Mouse (Mus musculus): Measurements from ENCODE around the gene Gm28043.

The Gm28043 gene

DNA sequence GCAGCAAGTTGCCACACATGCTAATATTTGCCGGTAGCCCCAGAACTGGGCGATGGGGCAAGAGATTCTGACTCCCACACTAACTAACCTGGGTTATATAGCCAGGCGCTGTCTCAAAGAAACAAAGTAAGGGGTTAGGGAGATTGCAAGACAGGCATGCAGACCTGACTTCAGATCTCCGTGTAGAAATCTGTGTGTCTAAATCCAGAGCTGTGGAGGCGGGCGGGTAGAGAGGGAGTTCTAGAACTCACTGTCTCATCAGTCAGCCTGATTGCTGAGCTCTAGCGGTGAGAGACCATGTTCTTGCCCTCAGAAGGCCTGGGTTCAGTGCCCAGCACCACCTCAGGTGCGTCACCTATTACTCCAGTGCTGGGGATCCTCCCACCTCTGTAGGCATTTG is 8.8 kb downstream of the Gm28043 start:
- in situ Hi-C loops (cut with MboI, MseI), result no loop called here

DNA sequence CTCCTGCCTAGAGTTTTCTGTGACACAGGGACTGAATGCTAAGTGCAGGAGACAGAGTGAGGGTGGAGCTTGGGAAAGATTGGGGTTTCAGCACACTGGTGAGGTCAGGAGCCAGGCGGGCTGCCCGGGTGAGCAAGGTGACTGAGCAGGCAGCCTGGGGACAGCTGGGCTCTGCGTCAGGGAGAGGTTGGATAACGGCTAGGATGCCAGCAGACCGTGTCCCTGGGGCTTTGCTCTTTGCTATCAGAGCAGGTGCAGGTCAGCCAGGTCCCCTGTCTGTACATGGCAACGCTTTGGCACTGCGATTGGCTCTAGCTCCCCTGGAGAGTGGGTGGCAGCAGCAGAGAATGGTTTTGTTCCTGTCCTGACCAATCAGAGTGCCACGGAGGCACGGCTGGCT is 12.6 kb downstream of the Gm28043 start:
- in situ Hi-C loops (cut with MboI, MseI), result no loop called here

DNA sequence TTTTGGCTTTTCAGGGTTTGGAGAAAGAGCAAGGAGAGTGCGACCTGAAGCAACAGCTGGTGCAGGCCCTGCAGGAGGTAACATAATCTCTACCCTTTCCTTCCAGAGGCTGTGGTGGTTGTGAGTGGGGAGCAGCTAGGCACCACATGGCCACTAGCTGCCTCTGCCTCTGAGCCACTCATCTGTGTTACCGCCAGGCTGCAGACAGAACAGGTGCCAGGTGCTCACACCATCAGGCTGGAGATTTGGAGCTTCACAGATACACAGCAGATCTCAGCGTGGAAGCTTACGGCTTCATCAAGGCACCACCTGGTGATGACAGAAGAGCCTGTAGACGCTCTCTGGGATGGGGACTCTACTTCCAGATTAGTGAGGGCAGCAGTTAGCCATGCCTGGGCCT is 14.3 kb downstream of the Gm28043 start:
- in situ Hi-C loops (cut with MboI, MseI), result no loop called here

DNA sequence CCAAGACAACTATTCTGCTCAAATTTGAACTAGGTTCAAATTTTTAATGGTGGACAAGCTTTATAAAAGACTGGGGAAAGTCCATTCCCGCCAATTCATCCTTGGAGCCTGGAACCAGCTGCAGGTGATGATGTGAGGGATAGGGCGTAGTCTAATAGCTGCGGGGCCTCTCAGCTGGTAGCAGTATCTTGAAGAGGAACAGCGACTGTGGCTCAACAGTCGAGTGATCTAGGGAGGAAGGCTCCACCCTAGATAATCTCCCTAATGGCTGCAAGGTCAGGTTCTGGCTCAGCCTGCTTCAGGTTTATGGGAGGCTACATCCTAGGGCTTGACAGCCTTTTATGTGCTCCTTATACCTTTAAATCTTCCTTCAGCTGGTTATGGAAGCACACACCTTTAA is 14.9 kb downstream of the Gm28043 start:
- in situ Hi-C loops (cut with MboI, MseI), result no loop called here

DNA sequence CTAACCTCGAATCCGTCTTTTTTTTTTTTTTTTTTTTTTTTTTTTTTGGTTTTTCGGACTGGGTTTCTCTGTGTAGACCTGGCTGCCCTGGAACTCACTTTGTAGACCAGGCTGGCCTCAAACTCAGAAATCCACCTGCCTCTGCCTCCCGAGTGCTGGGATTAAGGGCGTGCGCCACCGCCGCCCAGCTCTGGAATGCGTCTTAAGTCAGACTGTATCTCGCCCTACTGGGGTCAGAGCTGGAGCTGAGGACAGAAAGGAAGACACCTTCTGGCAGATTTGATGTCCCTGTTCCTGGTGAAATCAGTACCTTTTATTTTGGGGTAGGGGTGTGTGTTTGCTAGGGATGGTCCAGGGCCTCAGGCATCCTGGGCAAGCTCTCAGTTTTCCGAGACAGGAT is 17.6 kb downstream of the Gm28043 start:
- in situ Hi-C loops (cut with MboI, MseI), result no loop called here

DNA sequence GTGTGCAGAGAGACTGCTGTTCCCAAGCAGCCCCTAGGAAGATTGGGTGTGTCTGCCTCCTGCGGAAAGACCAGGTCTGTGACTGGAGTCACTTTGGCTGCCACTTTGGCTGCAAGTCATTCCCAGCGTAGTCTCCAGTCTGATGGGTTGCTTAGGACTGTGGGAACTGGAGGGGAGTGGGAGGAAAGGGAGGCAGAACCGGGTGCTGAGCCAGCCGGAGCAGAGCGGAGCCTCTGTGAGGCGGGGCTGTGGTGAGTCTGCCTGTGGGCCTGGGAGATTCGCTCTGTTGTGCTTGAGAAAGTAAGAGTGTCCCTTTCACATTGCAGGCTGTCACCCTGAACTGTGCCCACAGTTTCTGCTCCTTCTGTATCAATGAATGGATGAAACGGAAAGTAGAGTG is 20.8 kb downstream of the Gm28043 start:
- in situ Hi-C loops (cut with MboI, MseI), result no loop called here

DNA sequence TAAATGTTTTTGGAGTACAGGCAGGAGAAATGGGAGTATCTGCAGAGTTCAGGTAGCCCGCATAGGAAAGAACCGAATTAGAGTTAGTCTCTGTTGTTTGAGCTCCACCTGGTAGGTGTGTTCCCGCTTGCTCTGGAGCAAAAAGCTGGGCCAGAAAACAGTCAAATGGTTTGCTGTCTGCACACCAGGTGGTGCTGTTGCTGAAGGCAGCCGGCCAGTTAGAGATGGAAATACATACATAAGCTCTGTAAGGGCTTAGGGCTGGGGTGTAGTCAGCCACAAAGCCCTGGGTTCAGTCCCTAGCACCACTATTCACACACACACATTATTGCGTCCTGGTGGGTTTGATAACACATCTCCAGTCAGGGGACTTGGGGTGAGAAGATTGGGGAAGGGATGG is 21.4 kb downstream of the Gm28043 start:
- in situ Hi-C loops (cut with MboI, MseI), result no loop called here

DNA sequence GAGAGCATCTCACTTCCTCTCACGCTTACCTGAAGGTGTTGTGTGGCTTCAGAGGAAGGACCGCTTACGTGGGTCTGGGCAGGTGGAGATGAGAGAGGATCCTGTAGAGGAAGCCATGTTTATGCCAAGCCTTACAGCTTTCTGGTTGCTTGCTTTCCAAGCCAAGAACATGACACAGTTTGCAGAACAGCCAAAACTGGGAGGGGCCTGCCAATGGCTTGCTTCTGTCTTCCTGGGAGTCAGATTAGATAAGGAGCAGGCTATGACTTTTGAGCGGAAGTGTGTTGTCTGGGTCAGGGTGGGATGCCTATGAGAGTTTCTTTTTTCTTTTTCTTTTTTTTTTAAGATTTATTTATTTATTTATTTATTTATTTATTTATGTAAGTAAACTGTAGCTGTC is 22.7 kb downstream of the Gm28043 start:
- in situ Hi-C loops (cut with MboI, MseI), result no loop called here

DNA sequence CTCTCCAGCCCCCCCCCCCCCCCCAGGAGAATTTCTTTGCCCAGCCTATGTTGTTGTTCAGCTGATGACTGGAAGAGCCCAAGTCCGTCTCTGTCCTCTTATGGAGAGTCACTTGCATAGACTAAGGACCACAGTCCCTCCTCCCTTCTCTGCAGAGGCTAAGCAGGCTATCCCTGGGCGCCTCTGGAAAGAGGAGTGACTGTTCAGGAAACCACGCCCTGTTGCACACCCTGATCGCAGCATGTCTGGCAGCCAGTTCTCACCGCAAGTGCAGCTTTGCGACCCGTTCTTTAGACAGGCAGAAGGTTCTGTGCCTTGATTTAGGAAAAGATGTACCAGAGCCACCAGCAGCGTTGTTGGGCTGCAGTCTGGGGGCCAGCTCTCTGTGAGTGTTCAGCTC is 23.2 kb downstream of the Gm28043 start:
- in situ Hi-C loops (cut with MboI, MseI), result no loop called here

DNA sequence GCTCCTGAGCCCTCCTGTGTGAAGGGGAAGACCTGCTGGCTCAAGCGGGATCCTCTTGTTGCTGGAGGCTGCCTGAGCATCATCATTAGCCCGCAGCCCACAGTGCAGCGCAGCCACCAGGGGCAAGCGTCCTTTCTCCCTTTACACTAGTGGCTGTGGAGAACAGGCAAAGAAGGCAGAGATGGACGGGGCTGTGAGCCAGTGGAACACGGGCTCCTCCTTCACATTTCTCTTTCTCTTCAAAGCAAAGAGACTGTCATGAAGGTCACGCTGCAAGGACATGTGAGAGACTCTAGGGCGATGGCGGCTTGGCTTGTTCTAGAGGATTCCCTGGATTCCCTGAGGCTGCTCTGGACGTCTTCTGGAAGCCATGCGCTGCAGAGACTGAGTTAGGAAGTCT is 26.3 kb downstream of the Gm28043 start:
- in situ Hi-C loops (cut with MboI, MseI), result loop anchor here (10.0 kb wide), 1 partner anchor 1134 kb away; no protein-coding TSS in a partner anchor

DNA sequence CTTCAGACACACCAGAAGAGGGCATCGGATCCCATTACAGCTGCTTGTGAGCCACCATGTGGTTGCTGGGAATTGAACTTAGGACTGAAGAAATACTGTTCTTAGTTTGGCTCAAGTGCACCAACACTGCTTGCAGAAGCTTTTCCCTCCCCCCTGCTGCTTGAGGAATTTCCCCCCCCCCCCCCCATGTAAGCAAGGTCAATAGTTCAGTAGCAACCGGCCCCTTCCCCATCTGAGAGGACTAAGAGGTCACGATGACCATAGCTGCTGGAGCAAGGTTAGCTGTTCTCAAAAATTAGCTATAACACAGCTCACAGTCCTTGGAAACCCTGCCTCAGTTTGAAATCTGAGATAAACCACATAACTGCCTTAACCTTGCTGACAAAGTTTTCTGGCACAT is 27.5 kb downstream of the Gm28043 start:
- in situ Hi-C loops (cut with MboI, MseI), result loop anchor here (10.0 kb wide), 1 partner anchor 1133 kb away; no protein-coding TSS in a partner anchor

DNA sequence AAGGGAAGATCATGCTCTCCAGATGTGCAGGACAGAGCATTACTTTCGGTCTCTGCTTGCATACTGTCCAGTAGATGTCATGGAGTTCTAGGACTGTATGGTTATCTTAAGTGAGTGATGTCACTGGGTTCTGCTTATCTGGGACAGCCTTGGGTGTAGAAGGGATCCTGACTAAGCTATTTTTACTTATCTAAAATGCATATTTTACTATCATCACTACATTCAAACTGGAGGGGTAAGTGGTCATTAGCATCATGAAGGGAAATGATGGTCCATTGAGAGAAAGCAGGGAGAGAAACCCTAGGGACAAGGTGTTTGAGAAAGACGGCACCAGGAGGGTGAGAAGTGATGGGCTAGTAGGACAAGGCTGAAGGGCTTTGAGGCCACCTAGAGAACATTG is 43.6 kb downstream of the Gm28043 start:
- in situ Hi-C loops (cut with MboI, MseI), result loop anchor here (10.0 kb wide), 1 partner anchor 1083 kb away; the partner anchor contains the start of gene Lhfpl5

DNA sequence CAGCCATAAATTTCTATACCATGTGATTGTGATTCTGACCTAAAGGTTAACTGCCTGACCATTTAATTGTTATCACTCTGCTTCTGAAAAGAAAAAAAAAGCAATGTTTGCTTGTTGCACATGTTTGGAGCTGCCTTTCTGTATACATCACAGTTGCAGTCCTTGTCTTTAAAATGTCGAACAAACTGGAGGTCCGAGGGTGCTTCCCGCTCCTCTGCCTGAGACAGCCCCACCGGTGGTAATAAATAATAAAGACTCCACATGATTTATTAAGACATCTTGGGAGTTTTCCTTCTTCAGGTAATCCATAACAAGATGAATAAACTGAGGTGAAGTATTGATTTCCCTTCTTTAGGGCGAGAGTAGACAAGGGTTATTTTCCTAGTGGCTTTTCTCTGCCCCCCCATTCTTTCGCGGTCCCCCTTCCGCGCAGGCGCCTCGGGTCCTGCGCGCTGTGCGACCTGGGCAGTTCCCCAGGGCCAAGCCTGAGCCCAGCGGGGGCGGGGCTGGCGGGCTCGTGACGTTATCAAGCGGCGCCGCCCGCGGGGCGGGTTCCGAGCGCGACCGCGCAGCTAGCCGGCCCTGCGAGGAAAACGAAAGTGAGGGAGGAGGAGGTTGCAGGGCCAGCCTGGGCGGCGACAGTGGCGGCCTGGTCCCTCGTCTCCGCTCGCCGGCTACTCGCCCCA is 45.5 kb downstream of the Gm28043 start, which contains the start of gene Cmtr1:
TSS of gene Cmtr1 (plus strand) at position 520 of the 686 bp plus-strand sequence.
- in situ Hi-C loops (cut with MboI, MseI), result no loop called here

DNA sequence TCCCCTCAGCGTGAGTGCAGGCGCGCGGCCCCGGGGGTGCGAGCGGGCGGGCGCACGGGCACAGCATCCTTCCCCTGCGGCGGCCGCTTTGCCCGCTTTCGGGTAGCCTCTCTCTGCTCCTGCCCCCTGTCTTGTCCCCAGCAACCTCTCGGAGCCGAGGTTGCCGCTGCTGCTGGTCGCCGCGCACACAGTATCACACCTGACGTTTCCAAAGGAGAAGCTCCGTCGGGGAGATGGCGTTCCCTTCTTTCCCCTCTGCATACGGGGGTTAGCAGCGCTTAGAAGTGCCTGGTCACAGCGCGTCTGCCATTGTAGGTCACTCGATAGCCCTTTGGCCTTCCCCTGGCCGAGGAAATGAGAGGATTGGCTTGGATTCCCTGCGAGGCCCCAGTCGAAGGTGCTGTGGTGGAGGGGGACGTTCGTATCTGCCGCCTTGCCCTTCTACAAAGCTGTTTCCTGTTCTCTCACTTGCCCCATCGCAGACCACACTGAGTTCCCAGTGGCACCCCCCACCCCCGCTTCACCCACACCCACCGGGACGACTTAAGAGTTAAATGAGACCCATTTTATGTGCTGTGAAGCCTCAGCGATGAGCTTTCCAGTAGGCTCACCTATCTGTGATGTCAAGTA is 46.2 kb downstream of the Gm28043 start:
- in situ Hi-C loops (cut with MboI, MseI), result no loop called here

DNA sequence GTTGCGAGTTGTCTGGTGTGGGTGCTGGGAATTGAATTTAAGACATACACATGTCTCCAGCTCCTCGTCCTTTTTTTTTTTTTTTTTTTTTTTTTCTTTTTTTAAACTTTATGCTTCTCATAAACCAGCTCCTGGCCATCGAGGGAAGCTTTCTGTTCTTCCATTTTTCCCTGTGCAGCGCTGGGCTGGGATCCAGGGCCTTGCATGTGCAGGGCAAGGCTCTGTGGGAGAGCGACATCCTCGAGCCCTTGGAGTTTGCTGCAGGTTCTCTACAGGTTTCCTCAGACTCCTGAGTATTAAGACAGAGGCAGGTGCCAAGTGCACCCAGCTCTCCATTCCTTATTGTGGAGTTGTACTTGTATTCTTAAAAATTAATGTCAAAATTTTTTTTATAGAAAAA is 47.5 kb downstream of the Gm28043 start:
- in situ Hi-C loops (cut with MboI, MseI), result no loop called here

DNA sequence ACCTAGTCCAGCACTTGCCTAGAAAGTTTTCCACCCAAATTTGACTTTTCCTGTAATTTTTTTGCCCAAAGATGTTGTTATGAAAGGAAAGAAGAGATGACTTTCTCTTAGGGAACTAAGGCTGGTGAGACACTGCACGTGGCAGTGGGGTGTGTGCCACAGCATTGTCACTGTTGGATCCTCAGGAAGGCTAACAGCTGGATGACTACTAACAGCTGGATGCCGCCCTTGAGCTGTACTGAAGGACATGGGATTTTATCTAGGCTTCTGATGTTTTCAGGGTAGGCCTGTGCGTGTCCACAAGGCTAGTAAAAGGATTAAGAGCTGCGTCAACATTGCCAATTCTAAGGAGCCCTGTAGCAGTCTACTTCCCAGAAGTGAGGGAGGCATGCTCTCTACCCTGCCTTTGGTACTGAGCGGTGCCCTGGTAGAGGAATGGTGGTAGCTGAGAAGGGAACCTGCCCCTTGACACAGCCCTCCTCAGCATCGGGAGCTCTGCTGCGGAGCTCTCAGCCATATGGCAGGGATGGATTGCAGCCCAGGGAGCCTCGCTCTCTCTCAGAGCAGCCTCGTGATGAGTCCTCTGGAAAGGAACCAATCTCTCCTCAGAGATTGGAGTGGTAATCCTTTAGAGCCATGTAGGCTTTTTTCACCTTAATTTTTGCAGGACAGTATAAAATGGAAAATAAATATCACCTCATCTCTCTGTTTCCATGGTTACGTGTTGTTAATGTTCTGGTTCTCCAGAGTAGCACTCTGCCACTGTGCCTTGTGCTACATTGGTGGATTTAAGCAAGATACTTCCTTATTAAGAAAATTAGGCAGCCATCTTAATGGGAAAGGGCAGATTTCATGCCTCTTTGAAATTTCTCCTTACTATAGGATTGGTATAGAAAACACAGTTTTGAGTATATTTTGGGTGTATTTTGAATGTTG is 53.6 kb downstream of the Gm28043 start:
- in situ Hi-C loops (cut with MboI, MseI), result no loop called here

DNA sequence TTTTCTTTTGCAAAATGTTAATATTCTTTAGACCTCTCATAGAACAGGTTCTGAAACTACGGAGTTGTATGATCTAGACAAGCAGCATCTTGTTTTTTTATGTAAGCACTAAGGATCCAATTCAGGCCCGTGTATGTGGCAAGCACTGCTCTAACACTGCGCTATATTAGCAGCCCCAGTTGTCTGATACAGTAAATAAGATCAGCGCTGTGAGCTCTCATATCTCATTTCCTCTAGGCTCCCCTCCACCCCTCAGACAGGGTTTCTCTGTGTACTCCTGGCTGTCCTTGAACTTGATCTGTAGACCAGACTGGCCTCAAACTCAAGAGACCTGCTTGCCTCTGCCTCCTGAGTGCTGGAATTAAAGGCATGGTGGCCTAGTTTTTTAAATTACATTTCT is 54.4 kb downstream of the Gm28043 start:
- in situ Hi-C loops (cut with MboI, MseI), result no loop called here

DNA sequence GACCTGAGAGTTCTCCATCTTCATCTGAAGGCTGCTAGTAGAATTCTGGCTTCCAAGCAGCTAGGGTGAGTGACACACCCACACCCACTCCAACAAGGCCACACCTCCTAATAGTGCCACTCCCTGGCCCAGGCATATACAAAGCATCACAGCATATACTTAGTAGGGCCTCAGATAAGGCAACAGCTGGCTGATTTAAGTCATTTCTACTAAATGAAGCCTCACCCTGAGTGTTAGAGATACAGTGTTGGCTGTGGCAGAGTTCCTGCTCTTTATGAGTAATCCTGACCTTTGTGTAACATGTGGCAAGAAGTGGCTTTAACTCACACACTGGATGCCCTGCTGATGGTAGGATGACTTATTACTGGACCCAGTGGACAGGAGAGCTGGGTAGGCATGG is 55.3 kb downstream of the Gm28043 start:
- in situ Hi-C loops (cut with MboI, MseI), result no loop called here

DNA sequence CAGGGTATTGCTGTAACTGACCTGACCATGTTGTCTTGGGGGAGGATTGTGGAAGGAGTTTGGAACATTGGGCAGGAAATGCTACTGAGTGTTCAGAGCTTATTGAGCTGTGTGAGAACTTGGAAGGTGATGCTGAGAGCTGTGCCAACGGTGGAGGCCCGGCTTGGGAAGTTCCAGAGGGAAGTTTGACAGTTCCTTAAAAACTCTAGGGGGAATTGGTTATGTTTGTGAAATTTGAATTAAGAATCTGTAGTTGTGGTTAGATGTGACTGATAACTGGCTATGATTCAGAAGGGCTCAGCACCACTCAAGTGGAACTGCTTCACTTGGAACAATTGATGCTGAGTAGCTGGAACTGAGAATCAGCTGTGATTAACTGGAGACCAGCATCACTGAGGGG is 56.3 kb downstream of the Gm28043 start:
- in situ Hi-C loops (cut with MboI, MseI), result no loop called here

DNA sequence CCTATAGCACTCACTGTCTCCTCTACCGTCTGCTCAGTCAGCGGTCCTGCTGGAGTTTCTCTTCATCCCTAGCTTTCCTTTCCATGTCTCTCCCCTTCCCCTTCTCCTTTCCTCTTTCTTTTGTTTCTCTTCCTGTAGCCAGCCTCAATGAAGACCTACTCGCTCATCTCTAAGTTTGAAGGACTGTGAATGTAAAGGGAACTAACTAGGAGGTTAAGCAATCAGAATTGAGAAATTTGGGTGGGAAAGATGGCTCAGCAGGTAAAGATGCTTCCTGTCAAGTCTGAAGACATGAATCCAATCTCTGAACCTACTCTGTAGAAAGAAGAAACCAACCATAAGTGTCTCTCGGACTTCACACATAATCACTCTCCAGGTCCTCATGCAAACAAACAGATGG is 58.6 kb downstream of the Gm28043 start:
- in situ Hi-C loops (cut with MboI, MseI), result no loop called here

DNA sequence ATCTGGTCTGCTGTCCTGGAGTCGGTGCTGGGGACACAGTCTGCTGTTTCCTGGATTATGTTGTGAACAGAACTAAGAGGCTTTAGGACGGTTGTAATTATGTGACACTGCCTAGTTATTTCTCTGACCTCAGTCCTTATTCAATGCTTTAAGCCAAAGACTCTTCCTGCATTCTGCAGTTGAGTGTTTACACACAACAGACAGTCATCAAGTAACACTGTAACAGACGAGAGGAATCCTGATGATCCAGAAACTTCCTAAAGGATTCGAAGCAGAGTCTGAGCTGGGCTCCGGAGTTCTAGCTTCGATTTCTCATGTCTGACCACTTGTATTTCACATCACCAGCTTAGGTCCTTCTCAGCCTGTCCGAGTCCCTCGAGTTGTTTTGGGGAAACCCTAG is 63.9 kb downstream of the Gm28043 start:
- in situ Hi-C loops (cut with MboI, MseI), result no loop called here

DNA sequence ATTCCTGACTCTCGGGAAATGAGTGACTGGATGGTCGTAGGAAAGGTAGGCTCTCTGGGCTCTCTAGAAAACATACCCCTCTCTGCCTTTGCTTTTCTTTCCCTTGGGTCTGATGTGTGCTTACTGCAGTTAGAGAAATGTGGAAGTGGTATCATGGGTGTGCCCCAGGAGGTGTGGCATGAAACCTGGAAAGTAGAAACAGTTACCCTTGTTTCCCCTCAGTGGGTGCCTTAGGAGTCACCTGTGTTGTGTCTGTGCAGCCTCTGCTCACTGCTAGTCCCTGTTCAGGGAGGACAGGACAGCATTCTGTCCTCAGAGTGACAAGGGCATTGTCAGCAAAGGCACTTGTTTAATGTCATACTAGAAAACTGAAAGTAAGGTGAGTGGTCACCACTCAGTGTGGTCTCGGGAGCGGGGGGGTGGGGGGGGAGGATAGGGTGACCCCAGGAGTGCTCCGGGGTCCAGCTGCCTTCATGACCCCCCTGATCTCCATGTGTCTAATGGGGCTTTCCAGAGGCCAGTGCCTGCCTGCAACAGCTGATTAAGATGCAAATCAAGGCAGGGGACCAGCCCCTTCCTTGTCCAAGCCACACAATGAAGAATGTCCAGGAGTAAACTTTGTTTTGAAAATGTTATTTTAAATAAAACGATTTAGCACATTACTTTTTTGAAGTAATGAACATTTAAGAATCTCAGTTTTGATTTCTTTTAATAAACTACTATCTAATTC is 64.5 kb downstream of the Gm28043 start:
- in situ Hi-C loops (cut with MboI, MseI), result no loop called here
